In genomic region chr6:50980311-50980710, GRCm38 (mm10) we compare ENCODE assay signal across 15 mouse cellular contexts.
DNase-seq lines count a peak whose midpoint lies in the region; ATAC-seq lines count a peak whose summit lies in the region.
"Had no signal": no experiment of that assay in that cellular context is flagged by ENCODE, and none has a peak within 500 bp of the region (broad histone marks: within the 10 kb centered on the region; RNA-seq: fewer than 3 reads in every experiment).

No protein-coding gene starts in this region.

- intact Hi-C loops in left cerebral cortex, postnatal 4 days (cut with DNase I) = no loop called here

- 76% methylated on average over 4 of the region's 4 CpGs for WGBS in heart, embryonic 10.5 days
- WGBS in embryonic facial prominence, embryonic 14.5 days = 76% methylated on average over 4 of the region's 4 CpGs

- no peak for ATAC-seq in embryonic facial prominence, embryonic 14.5 days (ENCODE audit: low read depth)
- ATAC-seq in neutrophil, adult 5-6 weeks (ENCODE audit: extremely low read depth, insufficient number of reproducible peaks, low FRiP score, poor library complexity, severe bottlenecking) = peak; percentile 83; the same call in 1 of the 2 replicates
- ATAC-seq: forebrain, embryonic 15.5 days; midbrain, embryonic 13.5 days had no signal

- H3K9ac ChIP-seq in embryonic facial prominence, embryonic 14.5 days (ENCODE audit: low read depth, low read length) = no peak overlapping the region
- H3K9ac ChIP-seq: forebrain, embryonic 15.5 days; midbrain, embryonic 13.5 days; neural tube, embryonic 13.5 days had no signal

- no peaks in the 10 kb centered on the region for H3K9me3 ChIP-seq in heart, embryonic 10.5 days
- H3K9me3 ChIP-seq in embryonic facial prominence, embryonic 14.5 days (ENCODE audit: control insufficient read depth, low read length) = no peaks in the 10 kb centered on the region
- H3K9me3 ChIP-seq: forebrain, embryonic 15.5 days; midbrain, embryonic 13.5 days; neural tube, embryonic 13.5 days had no signal

- H3K4me1 ChIP-seq in heart, embryonic 10.5 days = peaks cover 79% of the 10 kb centered on the region
- H3K4me1 ChIP-seq in embryonic facial prominence, embryonic 14.5 days (ENCODE audit: control insufficient read depth, insufficient read depth, low read length) = peaks cover 70% of the 10 kb centered on the region

- peak overlapping the region; percentile 24; the same call in 1 of the 2 replicates for H3K27ac ChIP-seq in heart, embryonic 10.5 days
- H3K27ac ChIP-seq in embryonic facial prominence, embryonic 14.5 days (replicated peaks; ENCODE audit: low read depth, low read length) = peak overlapping the region; percentile 92
- H3K27ac ChIP-seq: forebrain, embryonic 15.5 days; midbrain, embryonic 13.5 days; neural tube, embryonic 13.5 days had no signal

- no peak overlapping the region for H3K4me2 ChIP-seq in embryonic facial prominence, embryonic 14.5 days (ENCODE audit: low read depth, low read length)
- H3K4me2 ChIP-seq: forebrain, embryonic 15.5 days; midbrain, embryonic 13.5 days; neural tube, embryonic 13.5 days had no signal

- DNase-seq in heart, embryonic 10.5 days (ENCODE audit: low spot score) = no peak
- no peak for DNase-seq in heart, adult 9 months (ENCODE audit: low spot score in 2 of 2)
- peak; percentile 39 to 51 for DNase-seq in B cell, adult 2 months
- no peak for DNase-seq in embryonic facial prominence, embryonic 14.5 days (ENCODE audit: low spot score)
- DNase-seq in urinary bladder, postnatal 4 days (ENCODE audit: low spot score in 2 of 2) = no peak
- no peak for DNase-seq in left cerebral cortex, postnatal 4 days
- DNase-seq in lung, postnatal 14 days = no peak
- DNase-seq: adrenal gland, postnatal 14 days; gastrocnemius, postnatal 36 days; heart, postnatal 10 days; kidney, adult 9 months had no signal

- H3K36me3 ChIP-seq in heart, embryonic 10.5 days = no peaks in the 10 kb centered on the region
- no peaks in the 10 kb centered on the region for H3K36me3 ChIP-seq in embryonic facial prominence, embryonic 14.5 days (ENCODE audit: control insufficient read depth, insufficient read depth, low read length)
- H3K36me3 ChIP-seq: forebrain, embryonic 15.5 days; midbrain, embryonic 13.5 days; neural tube, embryonic 13.5 days had no signal

- no peaks in the 10 kb centered on the region for H3K27me3 ChIP-seq in heart, embryonic 10.5 days (ENCODE audit: insufficient read depth, poor library complexity, severe bottlenecking)
- H3K27me3 ChIP-seq in embryonic facial prominence, embryonic 14.5 days (replicated peaks; ENCODE audit: control insufficient read depth, insufficient read depth, low read length) = no peaks in the 10 kb centered on the region
- H3K27me3 ChIP-seq: midbrain, embryonic 13.5 days; neural tube, embryonic 13.5 days had no signal

- H3K4me3 ChIP-seq in heart, embryonic 10.5 days = no peak overlapping the region
- H3K4me3 ChIP-seq in embryonic facial prominence, embryonic 14.5 days (ENCODE audit: low read depth, low read length) = no peak overlapping the region
- H3K4me3 ChIP-seq: forebrain, embryonic 15.5 days; midbrain, embryonic 13.5 days; neural tube, embryonic 13.5 days had no signal

Comparison
In these comparisons a context has a peak if more than half of its experiments do, and no peak if none do; other contexts are left out.
1. DNase-seq: peak in B cell, adult 2 months (2 of 2); none in heart, embryonic 10.5 days (single experiment), heart, adult 9 months (0 of 2), embryonic facial prominence, embryonic 14.5 days (single experiment), urinary bladder, postnatal 4 days (0 of 2), left cerebral cortex, postnatal 4 days (single experiment) and lung, postnatal 14 days (single experiment).